Mouse (Mus musculus) stomach, embryonic 16.5 days (tissue): Measurements from ENCODE around the gene Ptprj. TPM values are rescaled to one million over a fixed set of nuclear protein-coding genes. Genes with fewer than 3 reads are reported as not detected.

ENCODE experiments used
- ATAC-seq: fragments of 200-750 bp; cut with Nextera tagmentation; 2 replicates; pipeline ENCODE4 v1.8.0; 2017; ENCODE audit warnings: moderate number of reproducible peaks, moderate TSS enrichment; ENCODE audit not compliant: insufficient read depth, low FRiP score
- H3K27ac ChIP-seq: fragments of 300-500 bp; sonication (generic); 2 replicates; pipeline ENCODE4 v1.5.1; 2014; ENCODE audit warnings: low read length
- H3K27me3 ChIP-seq: fragments of 300-500 bp; sonication (generic); 2 replicates; pipeline ENCODE4 v1.6.1; 2014; ENCODE audit warnings: low read length, control low read depth, mixed read lengths; ENCODE audit not compliant: control insufficient read depth, insufficient read depth
- H3K36me3 ChIP-seq: fragments of 300-500 bp; sonication (generic); 2 replicates; pipeline ENCODE4 v1.6.1; 2014; ENCODE audit warnings: low read length; ENCODE audit not compliant: control insufficient read depth, insufficient read depth
- H3K4me1 ChIP-seq: fragments of 300-500 bp; sonication (generic); 2 replicates; pipeline ENCODE4 v1.6.1; 2014; ENCODE audit warnings: low read length, control low read depth, mixed read lengths; ENCODE audit not compliant: control insufficient read depth, insufficient read depth
- H3K4me2 ChIP-seq: fragments of 300-500 bp; sonication (generic); 2 replicates; pipeline ENCODE4 v1.6.1; 2014; ENCODE audit warnings: low read depth, low read length, mixed read lengths
- H3K4me3 ChIP-seq: fragments of 300-500 bp; sonication (generic); replicated peaks from 2 replicates; pipeline ENCODE4 v1.5.1; 2014; ENCODE audit warnings: mild to moderate bottlenecking, low read length
- H3K9ac ChIP-seq: fragments of 300-500 bp; sonication (generic); 2 replicates; pipeline ENCODE4 v1.6.1; 2014; ENCODE audit warnings: low read length
- H3K9me3 ChIP-seq: fragments of 300-500 bp; sonication (generic); replicated peaks from 2 replicates; pipeline ENCODE4 v1.6.1; 2016; ENCODE audit warnings: low read length, control low read depth; ENCODE audit not compliant: control insufficient read depth
- WGBS: fragments of 180-500 bp; shearing (Covaris S2); extraction: QIAGEN DNeasy Blood & Tissue Kit; methylation state at CpG from one replicate; pipeline ENCODE4 v1.1.7; 2014; 5-methylcytosine and 5-hydroxymethylcytosine counted together
- polyA plus RNA-seq: library from polyadenylated mRNA; unstranded; fragments of >200 nt; fragmentation: Nextera tagmentation; extraction: Ambion mirVana; gene quantifications from 2 replicates; pipeline ENCODE4 v1.2.1, GENCODE M21; 2015

The Ptprj gene
- polyA plus RNA-seq, 1 experiment from 2014 or later, result 5.0 TPM

GRCm38 (mm10) chr2:90543106-90543702 lies 37.2 kb downstream of the Ptprj start:
- H3K27ac ChIP-seq, result no peak overlapping the region

GRCm38 (mm10) chr2:90542656-90543055 lies 37.8 kb downstream of the Ptprj start:
- no peaks in the 10 kb centered on the region for H3K27me3 ChIP-seq
- no peak overlapping the region for H3K9ac ChIP-seq
- H3K36me3 ChIP-seq, result no peaks in the 10 kb centered on the region
- 68% methylated on average over 2 of the region's 2 CpGs for WGBS
- H3K4me3 ChIP-seq, result no peak overlapping the region
- H3K9me3 ChIP-seq, result no peaks in the 10 kb centered on the region
- no peaks in the 10 kb centered on the region for H3K4me1 ChIP-seq
- H3K4me2 ChIP-seq, result no peak overlapping the region
- no peak for ATAC-seq
- no peak overlapping the region for H3K27ac ChIP-seq

More at GRCm38 (mm10) chr2:90543106-90543702, 37.2 kb downstream of the Ptprj start:
- Histone ChIP-seq H3K36me3 (no peaks in the 10 kb centered on the region), H3K9ac (no peak overlapping the region), H3K9me3 (no peaks in the 10 kb centered on the region), H3K4me1 (no peaks in the 10 kb centered on the region), H3K27me3 (no peaks in the 10 kb centered on the region), H3K4me3 (no peak overlapping the region), H3K4me2 (no peak overlapping the region)
- 84% methylated on average over 6 of the region's 6 CpGs for WGBS
- no peak for ATAC-seq

GRCm38 (mm10) chr2:90539206-90539605 lies 41.2 kb downstream of the Ptprj start:
- H3K4me2 ChIP-seq, result no peak overlapping the region
- no peak overlapping the region for H3K9ac ChIP-seq
- H3K36me3 ChIP-seq, result no peaks in the 10 kb centered on the region
- H3K27me3 ChIP-seq, result no peaks in the 10 kb centered on the region
- H3K9me3 ChIP-seq, result no peaks in the 10 kb centered on the region
- no peak overlapping the region for H3K4me3 ChIP-seq
- H3K27ac ChIP-seq, result no peak overlapping the region
- WGBS, result 78% methylated on average over 4 of the region's 4 CpGs
- no peaks in the 10 kb centered on the region for H3K4me1 ChIP-seq
- no peak for ATAC-seq

- H3K9ac ChIP-seq, result no peak overlapping the region
- H3K4me3 ChIP-seq, result no peak overlapping the region
- H3K27ac ChIP-seq, result no peak overlapping the region
- H3K27me3 ChIP-seq, result no peaks in the 10 kb centered on the region
- H3K4me1 ChIP-seq, result no peaks in the 10 kb centered on the region
- no peaks in the 10 kb centered on the region for H3K36me3 ChIP-seq
- H3K4me2 ChIP-seq, result no peak overlapping the region
- 80% methylated on average over 4 of the region's 4 CpGs for WGBS
- ATAC-seq, result no peak
- no peaks in the 10 kb centered on the region for H3K9me3 ChIP-seq
These were observed 43.2 kb downstream of the Ptprj start for GRCm38 (mm10) chr2:90537244-90537643.

GRCm38 (mm10) chr2:90536555-90536954 lies 43.9 kb downstream of the Ptprj start:
- H3K4me2 ChIP-seq, result no peak overlapping the region
- H3K36me3 ChIP-seq, result no peaks in the 10 kb centered on the region
- H3K27ac ChIP-seq, result no peak overlapping the region
- H3K4me1 ChIP-seq, result no peaks in the 10 kb centered on the region
- H3K4me3 ChIP-seq, result no peak overlapping the region
- no peak overlapping the region for H3K9ac ChIP-seq
- no peak for ATAC-seq
- no peaks in the 10 kb centered on the region for H3K27me3 ChIP-seq
- 43% methylated on average over 9 of the region's 9 CpGs for WGBS
- H3K9me3 ChIP-seq, result no peaks in the 10 kb centered on the region

GRCm38 (mm10) chr2:90534751-90535150 lies 45.7 kb downstream of the Ptprj start:
- no peaks in the 10 kb centered on the region for H3K4me1 ChIP-seq
- no peaks in the 10 kb centered on the region for H3K36me3 ChIP-seq
- H3K9me3 ChIP-seq, result no peaks in the 10 kb centered on the region
- no peaks in the 10 kb centered on the region for H3K27me3 ChIP-seq
- H3K4me2 ChIP-seq, result no peak overlapping the region
- no peak overlapping the region for H3K9ac ChIP-seq
- no peak for ATAC-seq
- WGBS, result 79% methylated on average over 6 of the region's 6 CpGs
- H3K27ac ChIP-seq, result no peak overlapping the region
- no peak overlapping the region for H3K4me3 ChIP-seq

- 92% methylated on average over 7 of the region's 7 CpGs for WGBS
- no peaks in the 10 kb centered on the region for H3K9me3 ChIP-seq
These were observed 46.5 kb downstream of the Ptprj start for GRCm38 (mm10) chr2:90533944-90534343.

GRCm38 (mm10) chr2:90532095-90532494 lies 48.4 kb downstream of the Ptprj start:
- peaks cover 10% of the 10 kb centered on the region for H3K4me1 ChIP-seq
- no peaks in the 10 kb centered on the region for H3K36me3 ChIP-seq
- no peaks in the 10 kb centered on the region for H3K9me3 ChIP-seq

More at GRCm38 (mm10) chr2:90533944-90534343, 46.5 kb downstream of the Ptprj start:
- H3K4me3 ChIP-seq, result no peak overlapping the region
- H3K36me3 ChIP-seq, result no peaks in the 10 kb centered on the region
- H3K9ac ChIP-seq, result no peak overlapping the region
- H3K4me1 ChIP-seq, result no peaks in the 10 kb centered on the region
- no peak overlapping the region for H3K27ac ChIP-seq
- H3K27me3 ChIP-seq, result no peaks in the 10 kb centered on the region
- H3K4me2 ChIP-seq, result no peak overlapping the region
- no peak for ATAC-seq

GRCm38 (mm10) chr2:90528107-90528506 lies 52.3 kb downstream of the Ptprj start:
- Histone ChIP-seq H3K9me3 (no peaks in the 10 kb centered on the region), H3K4me2 (no peak overlapping the region), H3K27ac (peak overlapping the region; percentile 95; the same call in 1 of the 2 replicates), H3K4me3 (no peak overlapping the region), H3K27me3 (no peaks in the 10 kb centered on the region), H3K4me1 (peaks cover 21% of the 10 kb centered on the region), H3K36me3 (no peaks in the 10 kb centered on the region), H3K9ac (no peak overlapping the region)
- ATAC-seq, result no peak
- WGBS, result 81% methylated on average over 5 of the region's 5 CpGs

More at GRCm38 (mm10) chr2:90532095-90532494, 48.4 kb downstream of the Ptprj start:
- no peak overlapping the region for H3K4me2 ChIP-seq
- WGBS, result 63% methylated on average over 5 of the region's 5 CpGs
- ATAC-seq, result no peak
- no peak overlapping the region for H3K4me3 ChIP-seq
- no peak overlapping the region for H3K27ac ChIP-seq
- no peaks in the 10 kb centered on the region for H3K27me3 ChIP-seq
- H3K9ac ChIP-seq, result no peak overlapping the region
